Mouse (Mus musculus) kidney, adult 9 months (tissue): Measurements from ENCODE around the gene Chadl.

Experiments used
- DNase-seq: peaks from one replicate; pipeline ENCODE4 v3.0.0; 2022

The Chadl gene

GRCm38 (mm10) chr15:81700161-81700560, 3.1 kb upstream of the Chadl start:
- DNase-seq = no peak

GRCm38 (mm10) chr15:81698532-81698931, 1.4 kb upstream of the Chadl start:
- no peak for DNase-seq

- DNase-seq = peak; percentile 64
Measured at GRCm38 (mm10) chr15:81697847-81698246, 760 bp upstream of the Chadl start.

GRCm38 (mm10) chr15:81694891-81695290, 2.2 kb downstream of the Chadl start:
- peak; percentile 28 for DNase-seq

- DNase-seq = peak; percentile 87
Measured at GRCm38 (mm10) chr15:81693967-81694881, 2.9 kb downstream of the Chadl start.

- DNase-seq = no peak
Measured at GRCm38 (mm10) chr15:81693366-81693966, 3.6 kb downstream of the Chadl start.

GRCm38 (mm10) chr15:81680301-81680805, 16.7 kb downstream of the Chadl start:
- no peak for DNase-seq

GRCm38 (mm10) chr15:81676637-81677036, 20.4 kb downstream of the Chadl start:
- no peak for DNase-seq

GRCm38 (mm10) chr15:81670231-81670640, 26.9 kb downstream of the Chadl start:
- peak; percentile 61 for DNase-seq

GRCm38 (mm10) chr15:81666957-81667356, 30.1 kb downstream of the Chadl start:
- no peak for DNase-seq

GRCm38 (mm10) chr15:81663697-81664561, 33.2 kb downstream of the Chadl start, which contains the start of gene L3mbtl2:
L3mbtl2 (plus strand) TSS chr15:81663889.
- DNase-seq = peak; percentile 93

- no peak for DNase-seq
Measured at GRCm38 (mm10) chr15:81663281-81663680, 33.8 kb downstream of the Chadl start.

- no peak for DNase-seq
Measured at GRCm38 (mm10) chr15:81661701-81662100, 35.4 kb downstream of the Chadl start.

GRCm38 (mm10) chr15:81650636-81651035, 46.5 kb downstream of the Chadl start:
- peak; percentile 11 for DNase-seq

GRCm38 (mm10) chr15:81649516-81650455, 47.3 kb downstream of the Chadl start:
- DNase-seq = no peak
